Comparison of ENCODE assay signal across 8 mouse cellular contexts in the genomic region with DNA sequence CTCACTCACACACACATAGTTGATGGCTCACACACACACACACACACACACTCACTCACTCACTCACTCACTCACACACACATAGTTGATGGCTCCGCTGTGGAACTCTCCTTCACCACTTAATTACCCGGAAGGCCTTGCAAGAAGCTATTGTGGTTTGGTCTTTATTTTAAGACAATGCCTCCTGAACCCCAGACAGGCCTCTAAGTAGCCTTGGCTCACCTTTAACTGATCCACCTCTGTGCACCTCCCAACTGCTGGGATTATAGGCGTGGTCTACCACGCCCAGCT. TPM values are rescaled to one million over a fixed set of nuclear protein-coding genes. Genes with fewer than 3 reads are reported as not detected.
DNase-seq lines count a peak whose midpoint lies in the region; ATAC-seq and TF ChIP-seq lines count a peak whose summit lies in the region.

No protein-coding gene starts in this region.

- peak overlapping the region; percentile 72 to 74; a peak in 3 of 4 replicates for H3K4me3 ChIP-seq in heart, embryonic 14.5 days (ENCODE audit: control insufficient read depth in 1 of 2, insufficient read depth in 1 of 2, low read depth in 1 of 2, low read length in 2 of 2)
- peak overlapping the region; percentile 95 to 99 for H3K4me3 ChIP-seq in MEL (ENCODE audit: control insufficient read depth in 1 of 2, insufficient read depth in 1 of 2, low read depth in 2 of 2, low read length in 2 of 2)
- peak overlapping the region; percentile 74 for H3K4me3 ChIP-seq in hindbrain, embryonic 13.5 days
- peak overlapping the region; percentile 52 for H3K4me3 ChIP-seq in midbrain, embryonic 11.5 days (ENCODE audit: low read depth, low read length)
- no peak overlapping the region for H3K4me3 ChIP-seq in layer of hippocampus, adult 2 months

- TF ChIP-seq POLR2A in MEL (IDR thresholded peaks at IDR 0.05; ENCODE audit: control insufficient read depth in 1 of 2, insufficient read depth in 1 of 2, low read depth in 1 of 2, low read length in 2 of 2, poor library complexity in 1 of 2): no peak

- no peak for TF ChIP-seq RAD21 in MEL (IDR thresholded peaks at IDR 0.05; ENCODE audit: low read depth, low read length)

- TF ChIP-seq EP300 in MEL (IDR thresholded peaks at IDR 0.05; ENCODE audit: low read depth in 1 of 2, low read length in 2 of 2): no peak

- TF ChIP-seq CTCF in MEL (IDR thresholded peaks at IDR 0.05 in 2 of 3, conservative IDR thresholded peaks at IDR 0.05 in 1 of 3; ENCODE audit: control insufficient read depth in 1 of 3, insufficient read depth in 1 of 3, low read depth in 2 of 3, low read length in 3 of 3, poor library complexity in 1 of 3, severe bottlenecking in 1 of 3): no peak
- no peak for TF ChIP-seq CTCF in layer of hippocampus, adult 2 months (conservative IDR thresholded peaks at IDR 0.05)

- DNase-seq in heart, adult 18-20 months: no peak
- peak; percentile 30 for DNase-seq in MEL (ENCODE audit: low read depth, low spot score)
- DNase-seq in midbrain, embryonic 11.5 days (ENCODE audit: low spot score, missing footprints): no peak
- DNase-seq in frontal cortex, postnatal 25 days (ENCODE audit: low spot score in 2 of 2): no peak
- DNase-seq in layer of hippocampus, adult 2 months (ENCODE audit: low spot score in 2 of 2): no peak
- no peak for DNase-seq in right cerebral cortex, postnatal 36 days (ENCODE audit: low spot score in 2 of 2)

- H3K4me2 ChIP-seq in heart, embryonic 14.5 days (ENCODE audit: low read length): peak overlapping the region; percentile 99
- H3K4me2 ChIP-seq in hindbrain, embryonic 13.5 days: peak overlapping the region; percentile 97
- H3K4me2 ChIP-seq in midbrain, embryonic 11.5 days: peak overlapping the region; percentile 96

- ATAC-seq in heart, embryonic 14.5 days (ENCODE audit: insufficient number of reproducible peaks, insufficient read depth, low FRiP score, low read depth): no peak
- ATAC-seq in hindbrain, embryonic 13.5 days (ENCODE audit: low FRiP score): 0 out of 2 replicates have a peak, but pooled peaks have one; percentile 12
- ATAC-seq in midbrain, embryonic 11.5 days (ENCODE audit: low FRiP score): no peak

- no peaks in the 10 kb centered on the region for H3K9me3 ChIP-seq in heart, embryonic 14.5 days (ENCODE audit: control insufficient read depth, low read length)
- H3K9me3 ChIP-seq in MEL (replicated peaks; ENCODE audit: insufficient read depth, low read length): no peaks in the 10 kb centered on the region
- H3K9me3 ChIP-seq in hindbrain, embryonic 13.5 days: no peaks in the 10 kb centered on the region
- H3K9me3 ChIP-seq in midbrain, embryonic 11.5 days (ENCODE audit: control insufficient read depth, low read length): no peaks in the 10 kb centered on the region

- no peak overlapping the region for H3K27ac ChIP-seq in heart, embryonic 14.5 days (replicated peaks in 1 of 2; ENCODE audit: control insufficient read depth in 1 of 2, insufficient read depth in 1 of 2, low read depth in 2 of 2, low read length in 2 of 2)
- no peak overlapping the region for H3K27ac ChIP-seq in MEL (ENCODE audit: control insufficient read depth, low read depth, low read length)
- no peak overlapping the region for H3K27ac ChIP-seq in hindbrain, embryonic 13.5 days
- H3K27ac ChIP-seq in midbrain, embryonic 11.5 days (ENCODE audit: low read depth, low read length): no peak overlapping the region
- H3K27ac ChIP-seq in layer of hippocampus, adult 2 months: no peak overlapping the region

- H3K27me3 ChIP-seq in heart, embryonic 14.5 days (ENCODE audit: control insufficient read depth, insufficient read depth, low read length): peaks cover 30% of the 10 kb centered on the region
- H3K27me3 ChIP-seq in MEL (ENCODE audit: control insufficient read depth in 1 of 2, insufficient read depth in 2 of 2, low read length in 2 of 2): no peaks in the 10 kb centered on the region
- peaks cover 60% of the 10 kb centered on the region for H3K27me3 ChIP-seq in hindbrain, embryonic 13.5 days
- peaks cover 39% of the 10 kb centered on the region for H3K27me3 ChIP-seq in midbrain, embryonic 11.5 days (ENCODE audit: control insufficient read depth, insufficient read depth, low read length)

- peaks cover 2 to 7% of the 10 kb centered on the region in 2 experiments; a peak in 1 of 4 replicates for H3K4me1 ChIP-seq in heart, embryonic 14.5 days (ENCODE audit: control insufficient read depth in 2 of 2, insufficient read depth in 2 of 2, low read length in 2 of 2)
- H3K4me1 ChIP-seq in MEL (ENCODE audit: control insufficient read depth in 1 of 2, insufficient read depth in 2 of 2, low read length in 2 of 2): peaks cover 0 to 14% of the 10 kb centered on the region in 2 experiments; a peak in 2 of 4 replicates
- H3K4me1 ChIP-seq in hindbrain, embryonic 13.5 days (replicated peaks): peaks cover 18% of the 10 kb centered on the region
- H3K4me1 ChIP-seq in midbrain, embryonic 11.5 days (ENCODE audit: control insufficient read depth, insufficient read depth, low read length): peaks cover 8% of the 10 kb centered on the region

- H3K79me2 ChIP-seq in MEL (ENCODE audit: control insufficient read depth, insufficient read depth, low read length, poor library complexity): peaks cover 3% of the 10 kb centered on the region; the same call in 1 of the 2 replicates

- no peaks in the 10 kb centered on the region for H3K36me3 ChIP-seq in heart, embryonic 14.5 days (ENCODE audit: control insufficient read depth, insufficient read depth, low read length)
- peaks cover 0 to 2% of the 10 kb centered on the region in 2 experiments; a peak in 1 of 4 replicates for H3K36me3 ChIP-seq in MEL (ENCODE audit: control insufficient read depth in 1 of 2, insufficient read depth in 2 of 2, low read length in 2 of 2)
- H3K36me3 ChIP-seq in hindbrain, embryonic 13.5 days: no peaks in the 10 kb centered on the region
- H3K36me3 ChIP-seq in midbrain, embryonic 11.5 days (ENCODE audit: control insufficient read depth, insufficient read depth, low read length): no peaks in the 10 kb centered on the region

- H3K9ac ChIP-seq in heart, embryonic 14.5 days (ENCODE audit: low read length): peak overlapping the region; percentile 75
- H3K9ac ChIP-seq in MEL (ENCODE audit: control insufficient read depth, low read depth, low read length, poor library complexity, severe bottlenecking): peak overlapping the region; percentile 95
- no peak overlapping the region for H3K9ac ChIP-seq in hindbrain, embryonic 13.5 days
- peak overlapping the region; percentile 65; the same call in 1 of the 2 replicates for H3K9ac ChIP-seq in midbrain, embryonic 11.5 days (ENCODE audit: low read length)

- WGBS in heart, embryonic 14.5 days: 31% methylated on average over 4 of the region's 4 CpGs
- 14% methylated on average over 4 of the region's 4 CpGs for WGBS in hindbrain, embryonic 13.5 days
- 29% methylated on average over 4 of the region's 4 CpGs for WGBS in midbrain, embryonic 11.5 days

TF ChIP-seq in MEL, 35 proteins besides CTCF, POLR2A, EP300 and RAD21:
- TF ChIP-seq MAZ (IDR thresholded peaks at IDR 0.05; ENCODE audit: low read depth, low read length) (no peak), ZMIZ1 (IDR thresholded peaks at IDR 0.05; ENCODE audit: low read depth, low read length) (no peak), KAT2A (conservative IDR thresholded peaks at IDR 0.05; ENCODE audit: low read depth, low read length) (no peak), SIN3A (IDR thresholded peaks at IDR 0.05; ENCODE audit: low read length) (no peak), TAL1 (IDR thresholded peaks at IDR 0.05; ENCODE audit: low read length) (no peak), MYB (IDR thresholded peaks at IDR 0.05; ENCODE audit: low read depth, low read length) (no peak), GATA1 (IDR thresholded peaks at IDR 0.05; ENCODE audit: low read depth, low read length) (no peak), ZKSCAN1 (IDR thresholded peaks at IDR 0.05; ENCODE audit: low read depth, low read length) (no peak), BHLHE40 (IDR thresholded peaks at IDR 0.05; ENCODE audit: borderline replicate concordance, low read depth, low read length) (no peak), ELF1 (IDR thresholded peaks at IDR 0.05; ENCODE audit: low read depth, low read length) (no peak), MAFK (IDR thresholded peaks at IDR 0.05; ENCODE audit: borderline replicate concordance, low read depth, low read length) (no peak), POLR2AphosphoS2 (IDR thresholded peaks at IDR 0.05; ENCODE audit: low read length) (no peak), SMC3 (IDR thresholded peaks at IDR 0.05; ENCODE audit: low read depth, low read length) (no peak), NELFE (IDR thresholded peaks at IDR 0.05; ENCODE audit: low read depth, low read length) (no peak), USF1 (IDR thresholded peaks at IDR 0.05; ENCODE audit: low read depth, low read length) (no peak), UBTF (IDR thresholded peaks at IDR 0.05; ENCODE audit: borderline replicate concordance, insufficient read depth, low read depth, low read length) (no peak), ZNF384 (IDR thresholded peaks at IDR 0.05; ENCODE audit: low read depth, low read length) (no peak)

RNA-seq across cellular contexts. Expression of a gene that starts 0.8 kb away (rescaled TPM):
- polyA plus RNA-seq in heart, embryonic 14.5 days (2014; fragmentation: Nextera tagmentation; extraction: Ambion mirVana): 7.7 and 14.8 TPM in 2 replicates
- total RNA-seq in heart, adult 18-20 months (2021): 10 to 100 TPM; 24.2 to 25.7 TPM
- total RNA-seq in MEL (2012; rRNA removed): 2.0 and 3.5 TPM in 2 replicates
- polyA plus RNA-seq in MEL (2012; ENCODE audit: insufficient read depth in 1 of 2, insufficient read length in 2 of 2, low read depth in 1 of 2, low replicate concordance in 2 of 2, missing spikeins in 1 of 2): 1 to 10 TPM in 1 of 2 experiments, not detected in 1; 3.6 TPM
- polyA plus RNA-seq in hindbrain, embryonic 13.5 days (2015; fragmentation: Nextera tagmentation; extraction: Ambion mirVana): 3.6 and 4.3 TPM in 2 replicates
- polyA plus RNA-seq in midbrain, embryonic 11.5 days (2014; fragmentation: Nextera tagmentation; extraction: Ambion mirVana): 3.3 and 3.6 TPM in 2 replicates
- 1 to 10 TPM; 2.3 to 2.4 TPM for total RNA-seq in layer of hippocampus, adult 2 months (2021)
